Mouse (Mus musculus) heart, adult 11 months (tissue): ENCODE measurements around the gene Mylk.
A peak's percentile ranks its signal among the peaks of the same experiment; 100 is the strongest.

ENCODE experiments used
- DNase-seq: peaks from one replicate; pipeline ENCODE4 v3.0.0; 2022

The Mylk gene

GRCm38 (mm10) chr16:34917373-34917900 lies 172.4 kb downstream of the Mylk start:
- no peak for DNase-seq

- peak; percentile 94 for DNase-seq
Observed at GRCm38 (mm10) chr16:34920182-34920581, 175.2 kb downstream of the Mylk start.

- DNase-seq, result peak; percentile 92
Observed at GRCm38 (mm10) chr16:34920868-34921267, 175.9 kb downstream of the Mylk start.

- peak; percentile 97 for DNase-seq
Observed at GRCm38 (mm10) chr16:34921319-34921718, 176.3 kb downstream of the Mylk start.

GRCm38 (mm10) chr16:34923630-34924029 lies 178.6 kb downstream of the Mylk start:
- peak; percentile 91 for DNase-seq

GRCm38 (mm10) chr16:34924324-34924723 lies 179.3 kb downstream of the Mylk start:
- peak; percentile 90 for DNase-seq

GRCm38 (mm10) chr16:34924937-34925618 lies 180.1 kb downstream of the Mylk start:
- peak; percentile 99 for DNase-seq

GRCm38 (mm10) chr16:34926531-34927435 lies 181.8 kb downstream of the Mylk start:
- peak; percentile 94 for DNase-seq

- peak; percentile 91 for DNase-seq
Observed at GRCm38 (mm10) chr16:34929686-34930085, 184.7 kb downstream of the Mylk start.

GRCm38 (mm10) chr16:34930110-34930509 lies 185.1 kb downstream of the Mylk start:
- peak; percentile 96 for DNase-seq

- DNase-seq, result peak; percentile 89
Observed at GRCm38 (mm10) chr16:34931306-34931705, 186.3 kb downstream of the Mylk start.

GRCm38 (mm10) chr16:34933173-34933572 lies 188.2 kb downstream of the Mylk start:
- DNase-seq, result no peak

- DNase-seq, result no peak
Observed at GRCm38 (mm10) chr16:34934486-34934885, 189.5 kb downstream of the Mylk start.

- no peak for DNase-seq
Observed at GRCm38 (mm10) chr16:34935514-34936338, 190.7 kb downstream of the Mylk start.

GRCm38 (mm10) chr16:34936339-34936810 lies 191.4 kb downstream of the Mylk start:
- peak; percentile 88 for DNase-seq

GRCm38 (mm10) chr16:34937611-34938010 lies 192.6 kb downstream of the Mylk start:
- peak; percentile 98 for DNase-seq

- no peak for DNase-seq
Observed at GRCm38 (mm10) chr16:34938248-34938647, 193.2 kb downstream of the Mylk start.

- DNase-seq, result no peak
Observed at GRCm38 (mm10) chr16:34939951-34940350, 194.9 kb downstream of the Mylk start.

GRCm38 (mm10) chr16:34940363-34940762 lies 195.4 kb downstream of the Mylk start:
- peak; percentile 94 for DNase-seq

- peak; percentile 76 for DNase-seq
Observed at GRCm38 (mm10) chr16:34941915-34942314, 196.9 kb downstream of the Mylk start.

GRCm38 (mm10) chr16:34946301-34946700 lies 201.3 kb downstream of the Mylk start:
- DNase-seq, result peak; percentile 91

- DNase-seq, result peak; percentile 71
Observed at GRCm38 (mm10) chr16:34950935-34951334, 205.9 kb downstream of the Mylk start.

GRCm38 (mm10) chr16:34952254-34952653 lies 207.2 kb downstream of the Mylk start:
- peak; percentile 94 for DNase-seq
